Mouse (Mus musculus) MEL (cell line): ENCODE results near the gene Cul9.

Experiments used
- CTCF ChIP-seq, 3 experiments: IDR thresholded peaks in 2 of 3; conservative IDR thresholded peaks in 1 of 3; 2 replicates each; pipeline ENCODE4 v1.5.1; 2011 to 2012; ENCODE audit warnings: low read length in 3 of 3, low read depth in 2 of 3, mild to moderate bottlenecking in 2 of 3, improper control_type of control experiment in 1 of 3, inconsistent platforms in 1 of 3, mixed read lengths in 1 of 3, moderate library complexity in 1 of 3; ENCODE audit not compliant: control insufficient read depth in 1 of 3, insufficient read depth in 1 of 3, poor library complexity in 1 of 3, severe bottlenecking in 1 of 3
- E2F4 ChIP-seq: IDR thresholded peaks from 2 replicates; pipeline ENCODE4 v1.6.1; 2011; ENCODE audit warnings: low read depth, low read length, improper control_type of control experiment, borderline replicate concordance
- HCFC1 ChIP-seq: IDR thresholded peaks from 2 replicates; pipeline ENCODE4 v1.6.1; 2012; ENCODE audit warnings: low read depth, mild to moderate bottlenecking, inconsistent platforms, low read length, improper control_type of control experiment, moderate library complexity
- MAX ChIP-seq: IDR thresholded peaks from 2 replicates; pipeline ENCODE4 v1.6.1; 2011; ENCODE audit warnings: low read length, improper control_type of control experiment
- POLR2A ChIP-seq, 2 experiments: IDR thresholded peaks; 2 replicates each; pipeline ENCODE4 v1.6.1; 2011 to 2012; ENCODE audit warnings: low read length in 2 of 2, mild to moderate bottlenecking in 2 of 2, control low read depth in 1 of 2, improper control_type of control experiment in 1 of 2, low read depth in 1 of 2, moderate library complexity in 1 of 2; ENCODE audit not compliant: control insufficient read depth in 1 of 2, insufficient read depth in 1 of 2, poor library complexity in 1 of 2
- SIN3A ChIP-seq: IDR thresholded peaks from 2 replicates; pipeline ENCODE4 v1.6.1; 2012; ENCODE audit warnings: low read length, improper control_type of control experiment, inconsistent platforms
- SMC3 ChIP-seq: IDR thresholded peaks from 2 replicates; pipeline ENCODE4 v1.6.1; 2011; ENCODE audit warnings: low read depth, low read length, improper control_type of control experiment
- ZC3H11A ChIP-seq: IDR thresholded peaks from 2 replicates; pipeline ENCODE4 v1.6.1; 2012; ENCODE audit warnings: low read depth, mild to moderate bottlenecking, inconsistent platforms, low read length, improper control_type of control experiment

DNA sequence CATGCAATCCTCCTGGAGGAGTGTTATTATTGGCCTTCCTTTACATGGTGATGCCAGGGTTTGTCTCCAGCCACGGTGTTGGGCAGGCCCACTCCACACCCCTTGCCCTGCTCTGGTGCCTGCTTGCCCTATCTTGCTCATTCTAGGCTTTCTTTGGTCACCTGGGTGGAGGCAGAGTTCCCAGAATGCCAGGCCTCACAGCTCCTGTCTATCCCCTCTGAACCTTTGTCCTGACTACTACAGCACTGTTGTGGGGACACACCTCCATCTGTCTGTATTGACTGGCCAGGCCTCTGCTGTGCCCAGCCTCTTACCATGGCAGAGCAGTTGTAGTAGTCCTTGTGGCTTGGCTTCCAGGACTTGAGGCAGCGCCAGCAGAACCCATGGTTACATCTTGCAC is 43.4 kb downstream of the Cul9 start:
- TF ChIP-seq SMC3 (no peak), SIN3A (no peak), MAX (no peak), E2F4 (no peak), CTCF (IDR thresholded peaks at IDR 0.05 in 2 of 3, conservative IDR thresholded peaks at IDR 0.05 in 1 of 3; ENCODE audit: control insufficient read depth in 1 of 3, insufficient read depth in 1 of 3, low read depth in 2 of 3, low read length in 3 of 3, poor library complexity in 1 of 3, severe bottlenecking in 1 of 3) (no peak), POLR2A (IDR thresholded peaks at IDR 0.05; ENCODE audit: control insufficient read depth in 1 of 2, insufficient read depth in 1 of 2, low read depth in 1 of 2, low read length in 2 of 2, poor library complexity in 1 of 2) (no peak), HCFC1 (no peak), ZC3H11A (no peak)
